Mouse (Mus musculus): ENCODE data around the gene Hsd3b7. TPM values are rescaled to one million over a fixed set of nuclear protein-coding genes. Genes with fewer than 3 reads are reported as not detected.
"Not testable (repeated sequence)": the region's sequence is repeated elsewhere in the genome, so short reads cannot be mapped to it uniquely, and the experiment has no call there.

Hsd3b7 gene
- polyA plus RNA-seq, 1 experiment from 2014 or later: 31.8 TPM

- Histone ChIP-seq H3K27ac (no peak overlapping the region), H3K9me3 (no peaks in the 10 kb centered on the region), H3K4me3 (replicated peaks) (no peak overlapping the region), H3K4me1 (peaks cover 3% of the 10 kb centered on the region; the same call in 1 of the 2 replicates), H3K27me3 (replicated peaks) (no peaks in the 10 kb centered on the region), H3K4me2 (no peak overlapping the region), H3K9ac (no peak overlapping the region), H3K36me3 (no peaks in the 10 kb centered on the region)
- 79% methylated on average over 3 of the region's 3 CpGs for WGBS
- no peak for ATAC-seq (ENCODE audit: insufficient read depth, low FRiP score, low read depth)
Observed at GRCm38 (mm10) chr7:127822494-127822893, 22.1 kb downstream of the Hsd3b7 start.

- Histone ChIP-seq H3K36me3 (no peaks in the 10 kb centered on the region), H3K27me3 (replicated peaks) (no peaks in the 10 kb centered on the region), H3K4me2 (peak overlapping the region; percentile 70), H3K9ac (peak overlapping the region; percentile 52), H3K27ac (no peak overlapping the region), H3K4me1 (peaks cover 3% of the 10 kb centered on the region; the same call in 1 of the 2 replicates), H3K9me3 (no peaks in the 10 kb centered on the region), H3K4me3 (replicated peaks) (peak overlapping the region; percentile 55)
- 63% methylated on average over 11 of the region's 11 CpGs for WGBS
- ATAC-seq (ENCODE audit: insufficient read depth, low FRiP score, low read depth): no peak
Observed at GRCm38 (mm10) chr7:127823236-127824171, 23.1 kb downstream of the Hsd3b7 start.

GRCm38 (mm10) chr7:127824176-127824871, 23.9 kb downstream of the Hsd3b7 start, which contains the start of the genes Stx4a and Stx1b:
TSS of gene Stx4a (plus strand) at chr7:127824294.
TSS of gene Stx1b (minus strand) at chr7:127824549.
- WGBS: 4% methylated on average over 27 of the region's 38 CpGs
- H3K9me3 ChIP-seq: no peaks in the 10 kb centered on the region

GRCm38 (mm10) chr7:127835550-127835949, 35.1 kb downstream of the Hsd3b7 start:
- 86% methylated on average over 2 of the region's 2 CpGs for WGBS
- Histone ChIP-seq H3K9ac (no peak overlapping the region), H3K4me3 (replicated peaks) (no peak overlapping the region), H3K27me3 (replicated peaks) (no peaks in the 10 kb centered on the region), H3K27ac (no peak overlapping the region), H3K36me3 (no peaks in the 10 kb centered on the region), H3K4me2 (no peak overlapping the region), H3K9me3 (no peaks in the 10 kb centered on the region), H3K4me1 (no peaks in the 10 kb centered on the region)
- no peak for ATAC-seq (ENCODE audit: insufficient read depth, low FRiP score, low read depth)

More at GRCm38 (mm10) chr7:127824176-127824871, 23.9 kb downstream of the Hsd3b7 start, which contains the start of the genes Stx4a and Stx1b:
- peak within 1 kb of the TSS; percentile 52 for H3K9ac ChIP-seq
- no peaks in the 10 kb centered on the region for H3K27me3 ChIP-seq (replicated peaks)
- ATAC-seq (ENCODE audit: insufficient read depth, low FRiP score, low read depth): peak; percentile 36; the same call in 1 of the 2 replicates
- peak within 1 kb of the TSS; percentile 55 for H3K4me3 ChIP-seq (replicated peaks)
- H3K4me2 ChIP-seq: peak within 1 kb of the TSS; percentile 70
- H3K4me1 ChIP-seq: peaks cover 3% of the 10 kb centered on the region; the same call in 1 of the 2 replicates
- H3K27ac ChIP-seq: no peak within 1 kb of the TSS; the same call in 1 of the 2 replicates
- H3K36me3 ChIP-seq: no peaks in the 10 kb centered on the region

GRCm38 (mm10) chr7:127837473-127837872, 37.1 kb downstream of the Hsd3b7 start:
- Histone ChIP-seq H3K27ac (no peak overlapping the region), H3K27me3 (replicated peaks) (no peaks in the 10 kb centered on the region), H3K9ac (no peak overlapping the region), H3K4me2 (no peak overlapping the region), H3K36me3 (no peaks in the 10 kb centered on the region), H3K9me3 (no peaks in the 10 kb centered on the region), H3K4me1 (0 out of 2 replicates have a peak, but pooled peaks cover 5% of the 10 kb centered on the region), H3K4me3 (replicated peaks) (no peak overlapping the region)
- 86% methylated on average over 5 of the region's 5 CpGs for WGBS
- no peak for ATAC-seq (ENCODE audit: insufficient read depth, low FRiP score, low read depth)

- H3K27me3 ChIP-seq (replicated peaks); H3K4me2 ChIP-seq; H3K9me3 ChIP-seq; H3K27ac ChIP-seq; H3K9ac ChIP-seq; H3K36me3 ChIP-seq; H3K4me3 ChIP-seq (replicated peaks); ATAC-seq (ENCODE audit: insufficient read depth, low FRiP score, low read depth); H3K4me1 ChIP-seq: not testable (repeated sequence)
- 83% methylated on average over 4 of the region's 4 CpGs for WGBS
Observed at GRCm38 (mm10) chr7:127837878-127838277, 37.5 kb downstream of the Hsd3b7 start.

- not testable (repeated sequence) for H3K4me1 ChIP-seq; H3K9ac ChIP-seq; H3K4me2 ChIP-seq; H3K27ac ChIP-seq; H3K4me3 ChIP-seq (replicated peaks); ATAC-seq (ENCODE audit: insufficient read depth, low FRiP score, low read depth); H3K27me3 ChIP-seq (replicated peaks); H3K9me3 ChIP-seq
- peaks cover 15% of the 10 kb centered on the region for H3K36me3 ChIP-seq
- 75% methylated on average over 2 of the region's 2 CpGs for WGBS
Observed at GRCm38 (mm10) chr7:127840031-127840430, 39.6 kb downstream of the Hsd3b7 start.

GRCm38 (mm10) chr7:127840886-127841285, 40.5 kb downstream of the Hsd3b7 start:
- Histone ChIP-seq H3K36me3 (peaks cover 18% of the 10 kb centered on the region), H3K4me2 (peak overlapping the region; percentile 87), H3K27me3 (replicated peaks) (no peaks in the 10 kb centered on the region), H3K9me3 (no peaks in the 10 kb centered on the region), H3K27ac (peak overlapping the region; percentile 91), H3K4me3 (replicated peaks) (peak overlapping the region; percentile 78), H3K9ac (0 out of 2 replicates have a peak overlapping the region, but pooled peaks have one; percentile 9), H3K4me1 (0 out of 2 replicates have a peak, but pooled peaks cover 5% of the 10 kb centered on the region)
- 1% methylated on average over 15 of the region's 15 CpGs for WGBS
- ATAC-seq (ENCODE audit: insufficient read depth, low FRiP score, low read depth): no peak

GRCm38 (mm10) chr7:127841340-127842000, 41.1 kb downstream of the Hsd3b7 start:
- H3K4me1 ChIP-seq: 0 out of 2 replicates have a peak, but pooled peaks cover 5% of the 10 kb centered on the region
- peak overlapping the region; percentile 48 for H3K9ac ChIP-seq
- H3K27me3 ChIP-seq (replicated peaks): no peaks in the 10 kb centered on the region
- peak overlapping the region; percentile 78 for H3K4me3 ChIP-seq (replicated peaks)
- H3K36me3 ChIP-seq: peaks cover 24% of the 10 kb centered on the region
- peak overlapping the region; percentile 87 for H3K4me2 ChIP-seq
- WGBS: under 1% methylated on average over 46 of the region's 46 CpGs
- no peaks in the 10 kb centered on the region for H3K9me3 ChIP-seq
- peak overlapping the region; percentile 91 for H3K27ac ChIP-seq
- peak; percentile 90 for ATAC-seq (ENCODE audit: insufficient read depth, low FRiP score, low read depth)

- H3K4me3 ChIP-seq (replicated peaks): peak overlapping the region; percentile 78
- H3K9ac ChIP-seq: peak overlapping the region; percentile 48
- H3K27ac ChIP-seq: peak overlapping the region; percentile 91
- peak; percentile 80 for ATAC-seq (ENCODE audit: insufficient read depth, low FRiP score, low read depth)
- H3K36me3 ChIP-seq: peaks cover 24% of the 10 kb centered on the region
- H3K9me3 ChIP-seq: no peaks in the 10 kb centered on the region
- WGBS: under 1% methylated on average over 40 of the region's 40 CpGs
- peak overlapping the region; percentile 87 for H3K4me2 ChIP-seq
- H3K27me3 ChIP-seq (replicated peaks): no peaks in the 10 kb centered on the region
- H3K4me1 ChIP-seq: 0 out of 2 replicates have a peak, but pooled peaks cover 5% of the 10 kb centered on the region
Observed at GRCm38 (mm10) chr7:127842001-127842718, 41.8 kb downstream of the Hsd3b7 start.
